Mouse (Mus musculus): ENCODE measurements at regions not wholly inside any gene's neighbourhood (a gene's known extent, or its start where the extent isn't known, plus 50 kb on each side); places are given as distances from the start of the nearest gene placed in this dataset.

DNA sequence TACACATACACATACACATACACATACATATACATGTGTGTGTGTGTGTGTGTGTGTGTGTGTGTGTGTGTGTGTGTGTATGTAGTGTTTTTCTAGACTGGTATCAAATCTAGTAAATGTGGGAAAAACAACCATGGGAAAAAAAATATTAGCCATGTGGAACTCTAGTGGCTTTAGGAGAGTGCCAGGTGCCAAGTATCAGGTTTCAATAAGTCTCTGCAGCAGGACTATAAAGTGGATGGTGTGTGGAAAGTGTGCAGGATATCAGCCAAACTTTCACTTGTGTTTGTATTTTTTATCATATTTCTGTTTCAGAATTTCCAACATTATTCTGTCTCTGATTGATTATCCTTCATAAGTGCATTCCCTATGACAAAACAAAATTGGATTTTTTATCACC lies 653.3 kb upstream of the Fam98a start:
- ATAC-seq (replicated peaks; ENCODE audit: low read depth, poor library complexity, severe bottlenecking) = no peak

DNA sequence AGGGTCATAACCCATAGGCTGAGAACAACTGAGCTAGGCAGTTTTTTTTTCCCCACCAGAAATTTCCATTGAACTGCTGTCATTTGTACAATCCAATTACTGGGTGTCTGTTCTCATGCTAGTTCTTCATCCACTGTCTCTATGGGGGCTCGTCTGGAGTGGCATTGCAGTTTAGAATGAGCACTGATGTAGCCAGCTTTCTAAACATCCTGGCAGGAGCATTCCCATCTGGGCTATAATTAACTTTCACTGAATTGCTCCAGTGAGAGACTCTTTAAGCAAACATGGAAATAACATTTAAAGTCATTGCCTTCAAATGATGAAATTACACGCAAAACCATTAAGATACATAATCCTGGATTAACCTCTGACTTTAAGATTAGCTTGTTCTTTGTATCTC lies 633.1 kb upstream of the Fam98a start:
- no peak for ATAC-seq (replicated peaks; ENCODE audit: low read depth, poor library complexity, severe bottlenecking)

DNA sequence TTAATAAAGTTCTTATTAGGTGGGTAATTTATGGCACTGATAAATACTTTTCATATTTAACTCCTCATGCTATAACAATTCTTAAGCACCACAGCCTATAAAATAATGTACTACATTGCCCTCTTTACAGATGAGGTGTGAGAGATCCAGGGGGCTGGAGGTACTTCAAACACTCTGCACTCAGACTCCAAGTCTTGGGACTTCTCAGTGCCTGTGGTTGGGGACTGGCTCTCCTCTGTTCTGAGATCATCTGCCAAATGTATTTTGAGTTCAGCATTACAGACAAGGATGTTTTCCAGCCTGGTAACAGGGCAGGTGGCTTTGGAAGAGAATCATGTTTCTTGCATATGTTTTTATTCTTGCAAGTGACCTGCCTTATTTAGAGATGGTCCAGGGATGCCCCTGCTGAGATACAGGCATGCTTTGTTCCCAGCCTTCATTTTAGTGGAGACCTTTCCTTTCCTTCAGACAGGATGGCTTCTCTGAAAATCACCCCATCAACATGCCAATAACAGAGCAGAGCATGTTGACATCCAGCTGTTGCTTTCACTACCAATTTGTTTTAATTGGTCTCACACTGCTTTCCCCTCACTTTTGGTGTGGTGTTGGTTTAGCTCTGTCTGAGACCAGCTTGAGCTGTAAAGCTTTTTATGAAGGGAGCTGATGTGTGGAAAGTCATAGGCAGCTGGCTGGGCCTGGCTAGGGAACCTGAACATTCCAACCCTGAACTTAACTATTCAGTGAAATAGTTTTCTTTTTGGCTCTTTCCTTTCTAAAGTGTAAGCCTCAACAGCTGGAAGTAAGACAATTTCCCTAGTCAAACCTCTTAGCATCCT lies 585.1 kb upstream of the Fam98a start:
- ATAC-seq (replicated peaks; ENCODE audit: low read depth, poor library complexity, severe bottlenecking) = no peak

DNA sequence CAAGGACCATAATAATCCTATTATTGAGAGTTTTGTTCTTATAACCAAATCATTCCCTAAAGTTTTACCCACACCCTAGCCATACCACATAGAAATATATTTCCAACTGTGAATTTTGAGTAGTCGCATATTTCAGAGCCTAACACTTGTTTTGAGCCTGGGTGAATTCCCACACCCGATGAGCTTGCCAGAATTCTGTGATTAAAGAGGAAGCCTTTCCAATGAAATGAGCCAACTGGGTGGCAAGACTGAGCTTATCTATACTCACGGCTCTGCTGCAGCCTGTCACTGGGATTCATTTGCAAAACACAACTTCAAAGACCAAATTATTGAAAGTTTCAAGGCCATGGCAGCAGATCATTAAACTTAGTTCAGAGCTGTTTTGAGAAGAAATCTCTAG lies 582.3 kb upstream of the Fam98a start:
- ATAC-seq (replicated peaks; ENCODE audit: low read depth, poor library complexity, severe bottlenecking) = no peak

DNA sequence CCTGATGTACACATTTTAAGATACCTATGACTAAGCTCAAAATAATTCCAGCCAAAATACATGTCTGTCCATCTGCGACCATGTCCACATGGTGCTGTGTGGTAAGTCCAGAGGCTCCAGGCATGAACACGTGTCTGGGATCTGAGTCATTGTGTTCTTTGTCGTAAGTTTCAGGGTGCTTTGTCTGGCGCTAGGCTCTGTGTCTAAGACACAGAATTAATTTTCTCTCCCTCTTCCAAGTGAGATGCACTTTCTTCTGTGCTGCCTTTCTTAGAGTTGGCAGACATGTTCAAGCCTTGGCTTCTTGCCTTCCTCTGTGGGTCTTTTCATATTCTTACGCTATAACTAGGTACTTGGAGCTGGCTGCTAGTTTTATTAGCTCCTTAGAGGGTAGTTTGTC lies 573.5 kb upstream of the Fam98a start:
- ATAC-seq (replicated peaks; ENCODE audit: low read depth, poor library complexity, severe bottlenecking) = no peak

DNA sequence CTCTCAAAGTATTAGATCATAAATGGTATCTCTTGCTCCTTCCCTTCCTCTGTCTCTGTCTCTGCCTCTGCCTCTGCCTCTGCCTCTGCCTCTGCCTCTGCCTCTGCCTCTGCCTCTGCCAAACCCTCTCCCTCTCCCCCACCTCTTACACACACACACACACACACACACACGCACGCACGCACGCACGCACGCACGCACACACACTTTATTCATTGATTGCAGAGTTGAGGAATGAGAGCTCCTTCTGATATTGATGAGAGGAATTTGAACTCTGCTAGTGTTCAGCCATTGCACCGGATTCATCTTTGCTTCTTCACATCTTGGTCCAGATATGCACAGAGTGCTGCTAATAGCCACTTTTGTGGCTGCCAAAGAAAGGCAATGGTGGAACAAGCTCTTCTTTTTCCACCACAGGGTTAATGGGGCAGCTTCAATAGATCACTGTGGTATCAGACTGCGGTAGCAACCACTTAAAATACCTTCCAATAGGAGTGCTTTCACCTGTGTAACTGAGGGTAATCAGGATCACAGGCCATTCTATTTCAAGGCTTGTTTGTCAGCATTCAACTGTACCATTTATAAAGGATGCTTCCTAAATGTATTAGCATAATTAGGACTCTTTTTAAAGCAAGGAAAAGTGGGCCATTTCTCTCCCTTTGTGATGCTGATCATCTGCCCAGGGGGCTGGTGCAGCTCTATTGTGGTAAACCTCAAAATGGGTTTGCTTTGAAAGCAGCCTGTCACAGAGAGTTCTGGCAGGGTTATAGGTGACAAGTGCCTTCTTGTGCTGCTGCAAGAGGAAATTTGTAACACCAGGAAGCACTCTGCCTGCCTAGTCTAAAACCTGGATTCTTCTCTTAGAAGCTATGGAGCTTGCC lies 559.8 kb upstream of the Fam98a start:
- ATAC-seq (replicated peaks; ENCODE audit: low read depth, poor library complexity, severe bottlenecking) = no peak

DNA sequence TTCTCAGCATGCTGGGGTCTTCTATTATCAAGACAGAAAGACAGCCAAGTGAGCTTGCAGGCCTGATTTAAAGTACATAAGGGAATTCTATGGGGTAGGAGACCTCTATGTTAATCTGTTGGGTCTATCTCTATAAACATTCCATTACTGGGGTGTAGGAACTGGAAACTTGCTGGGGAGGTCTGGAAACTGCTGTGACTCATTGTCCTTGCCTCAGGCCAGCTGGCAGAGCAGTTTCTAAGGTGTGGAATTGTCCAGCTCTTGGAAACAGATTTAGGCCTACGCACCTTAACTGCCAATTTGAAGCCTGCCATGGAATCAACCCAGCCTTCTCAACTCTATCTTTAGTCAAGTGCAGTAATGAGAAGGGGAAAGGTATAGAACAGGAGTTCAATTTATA lies 559.1 kb upstream of the Fam98a start:
- no peak for ATAC-seq (replicated peaks; ENCODE audit: low read depth, poor library complexity, severe bottlenecking)

DNA sequence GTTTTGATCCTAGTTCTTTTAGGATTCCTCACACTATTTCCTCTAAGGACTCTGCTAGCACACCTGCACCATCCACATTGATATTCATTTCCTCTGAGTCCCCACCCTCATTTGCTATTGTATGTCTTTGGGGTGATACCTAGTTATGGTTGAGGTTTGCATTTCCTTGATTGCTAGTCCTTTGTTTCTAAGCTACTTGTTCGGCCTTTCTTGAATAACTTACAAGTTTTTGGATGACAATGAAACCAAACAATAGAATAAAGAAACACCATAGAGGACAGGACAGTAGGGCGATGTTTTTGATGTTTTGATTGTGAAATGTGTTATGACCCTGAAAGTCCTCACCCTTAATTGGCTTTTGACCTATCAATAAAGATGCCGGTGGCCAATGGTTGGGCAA lies 531.8 kb upstream of the Fam98a start:
- no peak for ATAC-seq (replicated peaks; ENCODE audit: low read depth, poor library complexity, severe bottlenecking)

DNA sequence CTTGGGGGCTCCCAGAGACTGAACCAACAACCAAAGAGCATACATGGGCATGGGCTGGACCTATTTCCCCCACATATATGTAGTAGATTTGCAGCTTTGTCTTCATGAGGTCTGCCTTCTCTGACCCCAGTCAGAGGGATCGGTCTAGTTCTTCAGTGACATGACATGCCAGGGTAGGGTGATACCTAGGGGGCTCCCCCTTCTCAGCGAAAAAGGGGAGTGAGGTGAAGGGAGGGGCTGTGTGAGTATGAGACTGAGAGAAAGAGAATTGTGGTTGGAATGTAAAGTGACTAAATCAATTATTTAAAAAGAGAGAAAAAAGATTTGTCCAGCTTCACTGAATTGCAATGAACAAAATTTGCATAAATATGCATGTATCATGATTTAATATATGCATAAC lies 530.0 kb upstream of the Fam98a start:
- no peak for ATAC-seq (replicated peaks; ENCODE audit: low read depth, poor library complexity, severe bottlenecking)

DNA sequence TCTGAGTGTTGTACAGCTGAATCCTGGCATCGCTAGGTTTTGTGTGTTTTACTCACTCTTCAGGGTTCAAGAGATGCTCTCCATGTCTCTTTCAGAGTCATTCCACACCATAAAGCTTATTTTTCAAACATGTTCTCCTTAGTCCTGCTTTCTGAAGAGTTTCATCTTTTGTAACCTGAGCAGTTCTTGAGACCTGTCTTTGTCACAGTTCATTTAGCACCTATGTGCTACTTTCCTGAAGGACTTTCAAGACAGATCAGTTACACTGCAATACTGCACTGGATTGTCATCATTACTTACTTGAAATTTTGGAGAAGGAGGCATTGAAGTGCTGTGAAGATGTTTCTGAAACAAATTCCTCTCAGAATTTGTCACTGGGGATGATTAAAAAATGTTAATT lies 494.7 kb upstream of the Fam98a start:
- ATAC-seq (replicated peaks; ENCODE audit: low read depth, poor library complexity, severe bottlenecking) = no peak

DNA sequence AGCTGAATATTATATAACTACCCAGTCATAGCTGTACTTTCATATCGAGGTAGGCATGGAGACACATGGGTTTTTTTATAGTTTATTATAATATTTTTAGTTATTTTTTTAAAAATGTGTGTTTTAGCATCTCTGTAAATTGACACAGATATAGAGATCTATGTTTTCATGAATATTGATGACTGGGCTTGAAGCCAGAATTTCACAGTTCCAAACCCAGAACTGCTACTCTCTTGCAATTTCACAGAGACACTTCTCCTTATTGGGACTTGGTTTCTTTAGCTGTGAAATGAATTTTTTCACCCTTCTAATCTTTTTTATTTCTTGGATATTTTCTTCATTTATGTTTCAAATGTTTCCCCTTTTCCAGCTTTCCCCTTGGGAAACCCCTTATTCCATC lies 481.0 kb upstream of the Fam98a start:
- no peak for ATAC-seq (replicated peaks; ENCODE audit: low read depth, poor library complexity, severe bottlenecking)

DNA sequence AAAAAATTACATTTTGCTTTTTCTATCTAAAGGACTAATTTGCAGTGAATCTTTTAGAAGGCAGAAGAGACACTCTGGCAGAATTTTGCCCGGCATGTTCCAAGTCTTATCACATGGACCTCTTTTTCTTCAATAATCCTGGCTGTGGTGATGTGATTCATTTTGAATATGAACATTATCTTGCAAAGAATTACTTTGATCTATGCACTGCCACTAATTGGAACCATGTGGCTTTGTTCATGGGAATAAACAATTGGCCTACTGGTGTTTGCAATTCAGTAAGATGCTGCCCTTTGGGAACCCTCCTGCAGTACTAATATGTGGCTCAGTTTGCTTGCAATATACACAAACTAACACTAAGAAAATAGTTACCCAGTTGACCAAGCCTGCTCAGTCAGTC lies 456.3 kb upstream of the Fam98a start:
- ATAC-seq (replicated peaks; ENCODE audit: low read depth, poor library complexity, severe bottlenecking) = no peak

DNA sequence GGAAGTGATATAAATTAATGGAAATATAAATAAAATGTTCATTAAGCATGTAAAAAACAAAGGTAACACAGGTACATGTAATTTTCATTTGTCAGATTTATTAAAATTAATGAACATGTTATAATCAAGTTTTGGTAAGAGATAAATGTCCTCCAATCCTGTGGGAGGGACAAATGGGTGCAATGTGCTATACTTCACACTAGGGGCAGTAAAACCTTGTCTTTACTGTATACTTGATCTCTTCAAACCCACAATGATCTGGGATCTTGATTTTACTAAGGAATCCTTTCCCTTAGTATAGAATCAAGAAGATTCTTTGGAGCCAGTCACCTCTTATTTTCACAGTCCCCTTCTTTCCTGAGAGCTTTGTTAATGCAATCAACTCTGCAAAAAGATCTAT lies 451.1 kb upstream of the Fam98a start:
- 0 out of 2 replicates have a peak, but pooled peaks have one; percentile 50 for ATAC-seq (replicated peaks; ENCODE audit: low read depth, poor library complexity, severe bottlenecking)

DNA sequence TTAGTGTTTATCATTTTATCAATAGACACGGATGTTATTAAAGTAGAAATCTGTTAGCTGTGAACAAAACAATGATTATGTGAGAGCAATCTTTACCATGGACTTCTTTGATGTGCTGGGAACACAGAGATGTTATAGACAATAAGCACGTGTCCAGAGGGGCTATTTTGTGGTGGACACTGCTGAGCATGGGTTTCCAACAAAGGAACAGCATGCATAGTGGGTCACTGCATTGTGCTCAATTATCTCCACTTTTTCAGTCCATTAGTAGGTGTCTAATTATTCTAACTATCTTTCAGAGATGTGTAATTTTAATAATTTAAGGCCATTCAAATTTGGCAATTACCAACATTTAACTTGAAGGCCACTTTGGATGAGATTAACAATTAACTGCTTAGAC lies 409.6 kb upstream of the Fam98a start:
- ATAC-seq (replicated peaks; ENCODE audit: low read depth, poor library complexity, severe bottlenecking) = no peak

DNA sequence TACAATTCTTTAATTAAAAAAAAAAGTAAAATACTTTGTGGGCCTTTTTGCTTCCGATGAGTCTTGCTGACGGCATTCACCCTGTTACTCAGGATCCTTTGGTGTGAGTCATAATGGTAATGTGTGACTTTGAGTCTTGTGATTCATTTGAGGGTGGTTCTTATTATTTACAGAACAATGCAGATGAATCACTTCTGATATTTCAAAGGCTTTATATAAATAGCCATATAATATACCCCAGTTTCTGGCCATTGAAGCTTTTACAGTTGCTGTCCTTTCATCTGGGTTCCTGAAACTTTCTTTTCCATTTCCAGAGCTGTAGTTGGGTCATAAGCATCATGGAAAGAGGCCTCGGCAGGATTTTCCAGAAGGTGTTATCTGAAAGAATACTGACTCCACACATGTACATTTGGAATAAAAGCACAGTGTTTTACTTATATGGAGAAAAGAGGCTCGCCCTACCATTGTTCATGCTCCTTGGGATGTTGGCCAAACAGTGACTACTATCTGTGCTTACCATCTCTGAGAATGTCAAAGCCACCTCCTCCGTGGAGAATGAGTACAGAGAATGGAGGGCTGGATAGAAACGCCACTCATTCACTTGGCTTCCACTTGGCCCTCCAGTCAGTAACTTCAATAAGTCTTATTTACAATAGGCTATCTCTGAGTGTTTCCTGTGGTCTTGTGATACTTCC lies 385.1 kb upstream of the Fam98a start:
- ATAC-seq (replicated peaks; ENCODE audit: low read depth, poor library complexity, severe bottlenecking) = no peak

DNA sequence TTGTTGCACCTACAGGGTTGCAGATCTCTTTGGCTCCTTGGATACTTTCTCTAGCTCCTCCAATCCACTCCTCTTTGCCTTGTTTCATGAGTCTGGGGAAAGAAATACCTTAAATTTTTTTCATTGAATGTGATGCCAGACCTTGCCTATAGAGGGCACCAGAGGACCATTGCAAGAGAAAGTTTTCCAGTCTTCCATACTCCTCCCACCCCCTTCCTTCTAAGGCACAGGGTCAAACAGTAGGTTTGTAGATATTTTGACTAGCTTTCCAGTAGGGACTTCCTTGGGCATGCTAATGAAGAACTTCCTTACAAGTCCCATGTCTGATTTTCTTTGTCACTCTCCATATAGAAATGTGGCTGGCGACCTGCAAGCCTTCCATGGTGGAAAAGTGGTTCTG lies 379.3 kb upstream of the Fam98a start:
- ATAC-seq (replicated peaks; ENCODE audit: low read depth, poor library complexity, severe bottlenecking) = peak; percentile 82

DNA sequence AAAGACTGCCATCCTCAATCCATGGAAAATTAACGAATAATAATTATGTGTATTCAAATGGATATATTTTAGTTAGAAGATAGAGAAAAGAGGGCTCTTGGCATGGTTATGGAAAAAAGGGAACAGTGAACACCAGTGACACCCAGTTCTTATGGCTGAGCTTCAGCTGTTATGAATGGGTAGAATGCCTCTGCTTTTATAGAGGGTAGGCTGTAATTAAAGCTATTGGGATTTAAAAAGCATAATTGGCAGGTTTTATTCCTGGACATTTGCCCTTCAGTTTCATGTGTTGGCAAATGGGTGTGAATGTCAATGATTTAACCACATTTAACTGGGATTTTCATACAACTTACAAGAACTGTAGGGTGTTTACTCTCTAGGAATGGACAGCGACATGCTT lies 368.5 kb upstream of the Fam98a start:
- no peak for ATAC-seq (replicated peaks; ENCODE audit: low read depth, poor library complexity, severe bottlenecking)

DNA sequence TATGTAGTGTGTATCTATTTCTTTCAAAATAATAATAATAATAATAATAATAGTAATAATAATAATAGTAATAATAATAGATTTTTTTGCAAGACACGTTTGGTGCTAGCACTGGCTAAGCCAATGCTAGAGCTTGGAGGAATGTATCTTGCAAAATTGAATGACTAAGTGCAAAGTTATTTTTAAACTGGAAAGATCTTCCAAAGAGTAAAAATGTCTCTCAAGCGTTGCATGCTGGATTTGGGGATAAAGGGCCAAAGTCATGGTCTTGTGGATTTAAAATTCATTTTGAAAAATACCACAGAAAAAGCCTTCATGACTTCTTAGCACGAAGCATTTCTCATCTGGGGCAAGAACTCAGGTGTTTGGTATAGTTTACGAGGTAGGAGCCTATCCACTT lies 365.3 kb upstream of the Fam98a start:
- no peak for ATAC-seq (replicated peaks; ENCODE audit: low read depth, poor library complexity, severe bottlenecking)

DNA sequence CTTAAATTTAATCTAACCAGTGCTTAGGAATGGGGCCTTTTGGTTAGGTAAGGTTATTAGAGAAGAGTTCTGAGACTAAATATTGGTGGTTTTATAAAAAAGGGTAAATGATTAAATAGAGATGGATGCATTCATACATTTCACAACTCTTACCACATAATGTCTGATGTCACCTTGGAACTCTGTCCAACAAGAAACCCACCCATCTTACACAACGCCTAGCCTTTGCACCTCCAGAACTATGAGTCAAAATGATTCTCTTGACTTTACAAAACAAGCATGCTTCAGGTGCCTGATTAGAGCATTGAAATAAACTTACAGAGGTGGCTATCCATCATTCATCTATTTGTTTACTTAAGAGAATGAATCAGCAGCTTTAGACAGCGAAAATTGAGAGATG lies 364.8 kb upstream of the Fam98a start:
- ATAC-seq (replicated peaks; ENCODE audit: low read depth, poor library complexity, severe bottlenecking) = no peak

DNA sequence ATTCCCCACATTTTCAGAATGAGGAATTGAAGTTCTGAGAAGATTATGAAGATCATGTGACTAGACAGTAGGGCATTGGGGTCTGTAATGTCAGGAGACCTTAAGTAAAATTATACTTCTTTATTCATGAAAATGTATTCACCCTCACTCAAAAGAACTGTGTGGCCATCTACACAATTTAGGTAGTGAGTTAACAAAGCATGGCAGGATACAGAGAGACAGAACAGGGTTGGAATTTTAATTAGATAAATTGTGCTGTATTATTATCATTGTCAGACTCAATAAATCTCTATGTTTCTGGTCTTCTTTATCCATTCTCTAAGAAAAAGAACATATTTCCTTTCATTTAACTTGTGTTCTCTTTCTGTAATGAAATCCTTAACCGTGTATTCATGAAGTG lies 363.5 kb upstream of the Fam98a start:
- no peak for ATAC-seq (replicated peaks; ENCODE audit: low read depth, poor library complexity, severe bottlenecking)

DNA sequence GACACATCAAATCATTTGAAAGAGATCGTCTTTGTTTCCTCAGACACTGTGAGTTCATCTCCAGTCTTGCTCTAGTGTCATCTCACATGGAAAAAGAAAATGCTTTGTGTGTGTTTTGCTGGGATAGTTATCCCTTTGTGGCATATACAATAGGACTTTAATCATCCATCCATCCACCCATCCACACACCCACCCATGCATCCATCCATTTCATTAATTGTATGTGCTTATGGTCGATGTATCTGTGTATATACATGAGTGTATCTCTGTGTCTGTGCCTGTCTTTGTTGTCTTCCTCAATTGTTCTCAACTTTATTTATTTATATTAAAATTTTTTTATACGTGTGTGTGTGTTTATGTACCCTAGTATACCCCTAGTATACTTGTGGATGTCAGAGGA lies 355.3 kb upstream of the Fam98a start:
- ATAC-seq (replicated peaks; ENCODE audit: low read depth, poor library complexity, severe bottlenecking) = no peak

All from common myeloid progenitor, adult 5-6 weeks (primary cell).